Mouse (Mus musculus) spleen, adult 2 months (tissue): ENCODE measurements around the gene Pabpc1l.

Experiments used
- CTCF ChIP-seq: fragments of 200-500 bp; IDR thresholded peaks from 2 replicates; pipeline ENCODE4 v1.5.1; 2011; ENCODE audit warnings: mild to moderate bottlenecking, inconsistent platforms; ENCODE audit not compliant: insufficient read depth, insufficient read length, insufficient replicate concordance; ENCODE audit errors: extremely low read depth
- POLR2A ChIP-seq: fragments of 200-500 bp; IDR thresholded peaks from 2 replicates; pipeline ENCODE4 v1.6.1; 2011; ENCODE audit warnings: low read depth, low read length, inconsistent platforms

DNA sequence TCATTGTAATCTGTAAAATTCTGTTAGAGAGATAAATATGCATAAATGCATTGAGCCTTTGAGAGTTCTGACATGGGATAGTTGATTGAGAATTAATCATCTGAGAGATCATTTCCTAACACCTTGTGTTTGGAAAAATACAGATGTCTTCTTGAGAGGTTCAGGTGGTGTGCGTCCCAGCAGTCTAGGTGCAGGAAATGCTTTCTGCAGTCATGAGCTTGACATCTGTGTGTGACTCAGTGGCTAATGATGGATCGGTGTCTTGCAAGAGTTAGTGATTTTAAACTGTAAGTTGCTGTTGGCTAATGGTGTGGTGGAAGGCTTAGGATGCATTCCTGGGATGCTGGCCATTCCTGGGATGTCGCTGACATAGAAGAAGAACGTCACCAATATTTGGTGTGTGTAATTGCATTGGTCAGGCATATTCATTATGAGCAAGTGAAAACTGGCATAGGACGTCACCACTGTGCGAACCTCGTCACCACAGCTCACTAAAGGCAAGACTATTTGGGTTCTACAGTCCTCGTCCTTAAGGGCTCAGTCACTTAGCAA, 51.7 kb downstream of the Pabpc1l start:
- TF ChIP-seq POLR2A: no peak
- TF ChIP-seq CTCF: no peak
